Mouse (Mus musculus): ENCODE results near the gene Syce1.

- no peak for TF ChIP-seq CTCF (IDR thresholded peaks at IDR 0.05; ENCODE audit: control insufficient read depth, insufficient read depth, insufficient replicate concordance, low read depth, low read length)
- no peak for TF ChIP-seq POLR2A (IDR thresholded peaks at IDR 0.05; ENCODE audit: control insufficient read depth, low read depth, low read length)
Measured at GRCm38 (mm10) chr7:140811714-140812113, 24.1 kb upstream of the Syce1 start.

Measured in testis, adult 2 months (tissue).